Mouse (Mus musculus): ENCODE measurements around the gene Dock1. TPM values are rescaled to one million over a fixed set of nuclear protein-coding genes. Genes with fewer than 3 reads are reported as not detected.
A peak's percentile ranks its signal among the peaks of the same experiment; 100 is the strongest.

Dock1 gene
- total RNA-seq, 2 experiments from 2014 or later, result 20.3 to 23.0 TPM

DNA sequence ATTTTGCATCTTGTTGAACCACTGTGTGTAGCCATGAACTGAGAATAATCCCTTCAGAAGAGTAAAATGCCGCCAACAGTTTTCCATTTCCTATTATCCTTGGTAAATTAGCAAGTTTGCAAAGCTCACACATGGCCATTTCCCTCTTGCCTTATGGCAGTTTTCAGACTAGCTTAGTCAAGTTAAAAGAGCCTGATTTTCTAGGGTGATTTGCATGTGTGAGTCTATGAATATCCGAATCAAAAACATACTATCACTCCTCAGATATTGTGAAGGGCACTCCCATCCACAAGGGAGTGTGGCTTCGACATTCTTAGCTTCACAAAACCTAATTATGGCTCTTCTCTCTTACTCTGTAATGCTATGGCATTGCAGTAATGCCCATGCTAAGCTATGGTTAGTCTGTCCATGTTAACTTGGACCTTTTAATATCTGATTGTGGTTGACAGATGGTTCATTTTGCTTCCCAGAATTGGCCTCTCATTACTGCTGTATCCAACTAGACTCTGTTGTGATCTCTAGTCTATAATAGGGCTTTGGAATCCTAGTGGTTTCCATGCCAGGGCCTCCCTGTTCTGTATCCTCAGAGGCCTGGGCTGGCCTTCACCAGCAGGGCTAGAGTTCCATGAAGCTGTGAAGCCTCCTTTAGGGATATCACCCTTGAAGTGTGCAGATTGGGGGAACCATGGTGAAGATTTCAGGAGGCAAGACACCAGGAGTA, 60.1 kb downstream of the Dock1 start:
- intact Hi-C loops (cut with DNase I), result no loop called here
- no peak for DNase-seq (ENCODE audit: low spot score in 2 of 2)

DNA sequence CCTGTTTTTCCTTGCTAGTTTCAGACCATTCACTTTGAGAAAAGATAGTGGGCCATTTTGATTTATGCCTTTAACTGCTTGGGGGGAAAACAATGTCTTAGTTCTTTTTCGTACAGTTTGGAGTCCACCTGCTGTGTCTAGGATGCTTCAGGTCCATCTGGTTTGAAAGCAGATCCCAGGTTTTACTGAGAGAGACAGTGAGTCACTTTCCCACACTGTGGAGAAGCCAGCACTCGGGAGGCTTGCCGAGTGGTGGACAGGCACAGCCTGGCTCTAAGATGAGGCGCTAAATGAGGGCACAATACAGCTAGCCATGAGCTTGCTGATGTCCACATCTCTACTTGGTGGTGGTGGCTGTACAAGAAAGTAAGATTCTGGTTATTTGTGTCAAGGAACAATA, 76.6 kb downstream of the Dock1 start:
- intact Hi-C loops (cut with DNase I), result no loop called here
- DNase-seq (ENCODE audit: low spot score in 2 of 2), result peak in 1 of 2 experiments; percentile 19

GRCm38 (mm10) chr7:134748376-134748775, 77.9 kb downstream of the Dock1 start:
- intact Hi-C loops (cut with DNase I), result no loop called here
- no peak for DNase-seq (ENCODE audit: low spot score in 2 of 2)

DNA sequence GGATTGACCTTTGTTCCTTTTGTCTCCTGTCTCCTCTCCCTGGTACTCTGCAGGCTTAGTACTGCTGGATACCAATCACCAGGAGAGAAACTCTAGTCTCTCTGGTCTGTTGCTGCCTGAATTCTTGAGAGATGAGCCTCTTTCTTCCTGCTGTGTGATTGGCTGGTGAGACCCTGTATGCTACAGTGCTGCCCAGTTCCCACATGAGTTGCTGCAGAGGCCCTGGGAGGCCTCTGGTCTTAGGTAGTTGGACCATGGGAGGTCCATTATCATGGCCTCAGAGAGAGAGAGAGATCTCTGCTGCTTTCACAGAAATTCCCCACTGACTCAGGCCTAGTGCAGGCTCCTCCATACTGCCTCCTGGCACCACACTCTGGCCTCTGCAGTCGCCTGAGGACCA, 79.2 kb downstream of the Dock1 start:
- intact Hi-C loops (cut with DNase I), result no loop called here
- no peak for DNase-seq (ENCODE audit: low spot score in 2 of 2)

DNA sequence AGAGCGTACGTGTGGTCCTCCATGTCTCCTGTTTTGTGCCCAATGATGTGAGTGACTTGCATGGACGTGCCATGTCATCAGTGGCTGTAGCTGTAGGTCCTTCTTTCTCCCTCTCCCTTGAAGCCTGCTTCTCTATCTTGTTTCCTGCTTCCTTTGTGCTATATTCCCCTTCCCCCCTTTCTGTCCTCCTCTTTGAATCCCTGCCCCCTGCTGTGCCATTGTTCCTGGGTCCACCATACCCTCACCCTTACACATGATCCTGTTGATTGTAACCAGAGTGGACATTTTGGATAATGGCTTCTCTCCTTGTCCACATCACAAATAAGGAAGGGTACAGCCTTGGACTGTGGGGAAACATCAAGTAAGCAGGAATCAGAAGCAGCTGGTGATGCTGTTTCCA, 81.0 kb downstream of the Dock1 start:
- no peak for DNase-seq (ENCODE audit: low spot score in 2 of 2)
- intact Hi-C loops (cut with DNase I), result no loop called here

DNA sequence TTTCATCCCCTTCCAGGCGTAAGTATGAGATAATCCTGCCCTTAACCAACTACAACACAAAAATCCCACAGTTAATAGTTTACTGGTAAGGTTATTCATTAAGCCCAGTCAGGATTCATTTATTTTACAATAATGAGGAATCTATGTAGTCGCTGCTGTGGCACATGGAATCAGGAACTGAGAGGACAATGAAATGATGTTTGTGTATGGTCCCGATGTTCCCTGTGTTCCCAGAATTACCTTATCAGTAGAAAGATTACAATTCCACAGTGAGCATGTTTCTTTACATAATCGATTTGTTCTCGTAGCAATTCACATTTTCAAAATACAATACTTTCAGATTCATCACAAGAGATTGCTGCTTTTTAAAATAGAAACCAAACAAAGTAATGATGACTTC, 83.0 kb downstream of the Dock1 start:
- no peak for DNase-seq (ENCODE audit: low spot score in 2 of 2)
- intact Hi-C loops (cut with DNase I), result no loop called here

DNA sequence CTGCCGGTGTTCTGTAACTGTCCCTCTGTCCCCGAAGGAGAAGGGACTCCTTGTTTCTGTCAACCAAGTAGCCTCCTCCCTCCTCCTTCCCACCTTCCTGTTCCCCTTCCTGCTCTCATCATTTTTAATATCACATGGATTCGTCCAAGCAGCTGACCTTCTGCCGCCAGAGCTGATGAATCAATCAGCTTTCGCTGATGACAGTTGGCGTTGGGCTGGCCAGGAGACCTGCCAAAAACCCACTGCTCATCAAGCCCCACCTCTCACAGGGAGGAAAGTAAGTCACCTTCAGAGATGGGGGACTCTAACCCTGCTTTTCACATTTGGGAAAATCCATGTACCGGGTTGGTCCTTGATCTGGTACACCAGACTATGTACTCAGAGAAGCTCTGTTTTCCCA, 87.2 kb downstream of the Dock1 start:
- DNase-seq (ENCODE audit: low spot score in 2 of 2), result no peak

DNA sequence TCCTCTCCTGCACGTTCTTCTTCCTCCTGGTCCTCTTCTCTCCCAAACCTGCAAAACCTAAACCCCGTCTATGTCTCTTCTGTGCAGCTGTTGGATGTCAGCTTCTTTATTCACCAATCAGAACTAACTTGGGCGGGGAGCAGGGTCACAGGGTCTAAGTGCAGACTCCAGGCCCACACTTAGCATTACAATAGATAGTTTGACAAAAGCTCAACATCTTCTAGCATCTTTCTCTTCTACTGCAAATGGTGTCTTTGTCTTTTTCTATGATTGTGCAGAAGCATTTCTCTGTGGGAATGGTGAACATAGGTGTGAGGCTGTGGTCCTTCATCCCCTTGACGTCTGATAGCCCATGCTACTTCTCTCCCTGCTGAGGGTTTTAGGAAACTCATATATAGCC, 91.3 kb downstream of the Dock1 start:
- DNase-seq (ENCODE audit: low spot score in 2 of 2), result no peak
- intact Hi-C loops (cut with DNase I), result no loop called here

More for the DNA sequence above, 87.2 kb downstream of the Dock1 start:
- intact Hi-C loops (cut with DNase I), result loop anchor here (5.0 kb wide), 1 partner anchor 85 kb away; the partner anchor contains the start of gene Dock1

- DNase-seq (ENCODE audit: low spot score in 2 of 2), result no peak
- intact Hi-C loops (cut with DNase I), result no loop called here
Measured at GRCm38 (mm10) chr7:134765130-134765529, 94.7 kb downstream of the Dock1 start.

GRCm38 (mm10) chr7:134771314-134771713, 100.9 kb downstream of the Dock1 start:
- intact Hi-C loops (cut with DNase I), result no loop called here
- DNase-seq (ENCODE audit: low spot score in 2 of 2), result no peak

- no peak for DNase-seq (ENCODE audit: low spot score in 2 of 2)
- intact Hi-C loops (cut with DNase I), result no loop called here
Measured at GRCm38 (mm10) chr7:134772363-134772762, 101.9 kb downstream of the Dock1 start.

- intact Hi-C loops (cut with DNase I), result no loop called here
- no peak for DNase-seq (ENCODE audit: low spot score in 2 of 2)
Measured at GRCm38 (mm10) chr7:134772867-134773590, 102.6 kb downstream of the Dock1 start.

GRCm38 (mm10) chr7:134773761-134774415, 103.4 kb downstream of the Dock1 start:
- intact Hi-C loops (cut with DNase I), result loop anchor here (2.0 kb wide), 2 partner anchors 49 to 165 kb away; partner anchors contain the start of gene Fam196a
- peak; percentile 15 to 53 for DNase-seq (ENCODE audit: low spot score in 2 of 2)

GRCm38 (mm10) chr7:134774468-134775162, 104.2 kb downstream of the Dock1 start:
- DNase-seq (ENCODE audit: low spot score in 2 of 2), result peak; percentile 57 to 85
- intact Hi-C loops (cut with DNase I), result loop anchor here (2.0 kb wide), 2 partner anchors 50 to 164 kb away; partner anchors contain the start of gene Fam196a

- intact Hi-C loops (cut with DNase I), result loop anchor here (2.0 kb wide), 2 partner anchors 51 to 163 kb away; partner anchors contain the start of gene Fam196a
- peak; percentile 75 to 95 for DNase-seq (ENCODE audit: low spot score in 2 of 2)
Measured at GRCm38 (mm10) chr7:134775671-134776070, 105.2 kb downstream of the Dock1 start.

DNA sequence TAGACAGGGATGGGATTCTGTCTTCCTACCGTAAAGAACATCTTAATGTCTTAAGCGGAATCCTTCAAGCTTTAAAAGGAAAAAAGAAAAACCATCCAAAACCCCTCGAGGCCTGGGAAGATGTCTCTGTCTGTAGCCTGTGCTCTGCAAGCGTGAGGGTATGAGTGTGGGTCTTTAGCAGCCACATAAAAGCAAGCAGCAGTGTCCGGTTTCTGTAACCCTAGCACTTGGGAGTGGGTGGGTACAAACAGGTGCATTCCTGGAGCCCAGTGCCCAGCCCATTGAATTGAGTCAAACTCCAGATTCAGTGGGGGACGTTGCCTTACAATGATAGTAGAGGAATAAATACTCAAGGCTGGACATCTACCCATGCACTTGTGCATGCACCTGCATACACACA, 105.9 kb downstream of the Dock1 start:
- DNase-seq (ENCODE audit: low spot score in 2 of 2), result no peak
- intact Hi-C loops (cut with DNase I), result no loop called here

DNA sequence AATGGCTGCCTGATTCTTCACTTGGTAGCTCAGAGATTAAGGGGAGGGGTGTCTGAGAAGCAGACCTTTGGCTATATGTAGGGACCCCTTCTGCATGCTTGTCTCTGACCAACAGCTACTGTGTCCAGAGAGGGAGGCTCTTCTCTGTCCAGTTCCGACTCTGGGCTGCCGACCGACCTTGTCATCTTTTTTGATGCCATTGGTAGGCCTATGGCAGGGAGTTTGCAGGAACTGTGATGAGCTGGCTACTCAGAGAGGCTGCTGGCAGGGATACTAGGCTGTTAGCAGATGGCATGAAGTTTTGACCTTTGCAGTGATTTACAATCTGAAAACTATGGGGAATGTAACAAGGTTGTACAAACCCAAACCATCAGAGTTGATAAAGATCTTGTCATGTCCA, 109.3 kb downstream of the Dock1 start:
- intact Hi-C loops (cut with DNase I), result no loop called here
- no peak for DNase-seq (ENCODE audit: low spot score in 2 of 2)

DNA sequence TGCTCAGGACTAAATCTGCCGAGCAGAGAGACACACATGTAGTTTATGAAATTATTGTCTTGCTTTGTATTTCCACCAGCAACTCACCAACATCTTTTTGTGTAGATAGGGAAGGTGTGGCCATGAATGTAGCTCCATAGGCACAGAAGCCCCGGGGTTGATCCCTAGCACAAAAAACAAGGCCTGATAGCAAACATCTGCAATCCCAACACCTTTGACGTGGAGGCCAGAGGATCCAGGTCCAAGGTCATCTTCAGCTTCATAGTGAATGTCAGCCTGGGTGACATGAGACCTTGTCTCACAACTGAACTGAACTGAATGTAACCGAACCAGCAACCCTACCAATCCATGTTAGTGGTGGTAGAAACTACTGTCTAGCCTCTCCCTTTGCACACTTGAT, 116.7 kb downstream of the Dock1 start:
- intact Hi-C loops (cut with DNase I), result no loop called here
- no peak for DNase-seq (ENCODE audit: low spot score in 2 of 2)

GRCm38 (mm10) chr7:134794889-134795288, 124.4 kb downstream of the Dock1 start:
- intact Hi-C loops (cut with DNase I), result no loop called here
- DNase-seq (ENCODE audit: low spot score in 2 of 2), result no peak

GRCm38 (mm10) chr7:134800079-134800478, 129.6 kb downstream of the Dock1 start:
- DNase-seq (ENCODE audit: low spot score in 2 of 2), result peak in 1 of 2 experiments; percentile 64
- intact Hi-C loops (cut with DNase I), result no loop called here

Measured in left cerebral cortex, postnatal 25 days (tissue).